Mouse (Mus musculus): ENCODE data around the gene Umps. TPM values are rescaled to one million over a fixed set of nuclear protein-coding genes. Genes with fewer than 3 reads are reported as not detected.
A peak's percentile ranks its signal among the peaks of the same experiment; 100 is the strongest.

Umps gene
- total RNA-seq, 2 experiments from 2014 or later: 4.8 to 5.9 TPM

- DNase-seq: no peak
Observed at GRCm38 (mm10) chr16:33963509-33963908, 3.3 kb downstream of the Umps start.

GRCm38 (mm10) chr16:33954793-33955192 is 12.0 kb downstream of the Umps start:
- DNase-seq: no peak

- no peak for DNase-seq
Observed at GRCm38 (mm10) chr16:33953008-33953407, 13.8 kb downstream of the Umps start.

- peak; percentile 74 for DNase-seq
Observed at GRCm38 (mm10) chr16:33950830-33951229, 16.0 kb downstream of the Umps start.

GRCm38 (mm10) chr16:33950386-33950785 is 16.5 kb downstream of the Umps start:
- DNase-seq: no peak

- DNase-seq: no peak
Observed at GRCm38 (mm10) chr16:33947664-33948571, 18.9 kb downstream of the Umps start.

GRCm38 (mm10) chr16:33946021-33946420 is 20.8 kb downstream of the Umps start:
- DNase-seq: no peak

- DNase-seq: no peak
Observed at GRCm38 (mm10) chr16:33944772-33945171, 22.1 kb downstream of the Umps start.

GRCm38 (mm10) chr16:33944126-33944525 is 22.7 kb downstream of the Umps start:
- no peak for DNase-seq

GRCm38 (mm10) chr16:33943388-33943787 is 23.4 kb downstream of the Umps start:
- DNase-seq: no peak

- DNase-seq: peak; percentile 65
Observed at GRCm38 (mm10) chr16:33942341-33942740, 24.5 kb downstream of the Umps start.

GRCm38 (mm10) chr16:33941271-33941781 is 25.5 kb downstream of the Umps start:
- DNase-seq: peak; percentile 84

GRCm38 (mm10) chr16:33940095-33940494 is 26.7 kb downstream of the Umps start:
- no peak for DNase-seq

GRCm38 (mm10) chr16:33939636-33940035 is 27.2 kb downstream of the Umps start:
- no peak for DNase-seq

- DNase-seq: no peak
Observed at GRCm38 (mm10) chr16:33939133-33939531, 27.7 kb downstream of the Umps start.

- no peak for DNase-seq
Observed at GRCm38 (mm10) chr16:33938311-33939132, 28.3 kb downstream of the Umps start.

GRCm38 (mm10) chr16:33937567-33937966 is 29.3 kb downstream of the Umps start:
- DNase-seq: peak; percentile 80

- no peak for DNase-seq
Observed at GRCm38 (mm10) chr16:33936885-33937284, 30.0 kb downstream of the Umps start.

- no peak for DNase-seq
Observed at GRCm38 (mm10) chr16:33935407-33935785, 31.4 kb downstream of the Umps start.

- DNase-seq: no peak
Observed at GRCm38 (mm10) chr16:33934701-33935406, 32.0 kb downstream of the Umps start.

- DNase-seq: no peak
Observed at GRCm38 (mm10) chr16:33933411-33933810, 33.4 kb downstream of the Umps start.

GRCm38 (mm10) chr16:33932126-33932525 is 34.7 kb downstream of the Umps start:
- peak; percentile 73 for DNase-seq
